Mouse (Mus musculus) bone marrow macrophage, adult 2 months (primary cell): ENCODE measurements at regions not wholly inside any gene's neighbourhood (a gene's known extent, or its start where the extent isn't known, plus 50 kb on each side); places are given as distances from the start of the nearest gene placed in this dataset.

Source experiments
- CTCF ChIP-seq: IDR thresholded peaks from 2 replicates; pipeline ENCODE4 v1.5.1; 2012; ENCODE audit warnings: low read depth, mild to moderate bottlenecking, low read length, moderate library complexity
- POLR2A ChIP-seq: IDR thresholded peaks from 2 replicates; pipeline ENCODE4 v1.6.1; 2012; ENCODE audit warnings: mild to moderate bottlenecking, low read depth, low read length, borderline replicate concordance

DNA sequence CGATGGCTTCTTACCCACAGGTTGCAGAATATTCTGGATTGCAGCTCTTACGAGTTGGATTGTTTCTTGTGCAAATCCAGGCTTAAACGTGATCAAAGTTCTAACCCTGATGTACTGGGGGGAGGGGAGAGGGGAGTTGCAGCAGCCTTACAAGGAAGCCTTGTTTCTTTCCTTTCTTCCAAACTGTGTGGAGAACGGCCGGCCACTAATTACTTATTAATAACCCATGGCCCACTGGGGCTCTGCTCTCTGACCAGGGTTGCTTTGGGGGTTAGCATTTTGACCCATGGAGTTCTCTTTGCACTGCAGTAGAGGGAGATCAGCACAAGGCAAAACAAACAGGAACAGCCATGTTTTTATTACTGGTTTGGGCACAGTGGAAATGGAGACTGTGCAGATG lies 199.2 kb downstream of the Fam169b start:
- TF ChIP-seq CTCF, result no peak
- TF ChIP-seq POLR2A, result no peak
